Mouse (Mus musculus): ENCODE measurements around the gene Muc5b.
"Not testable (repeated sequence)": the region's sequence is repeated elsewhere in the genome, so short reads cannot be mapped to it uniquely, and the experiment has no call there.

Muc5b gene

DNA sequence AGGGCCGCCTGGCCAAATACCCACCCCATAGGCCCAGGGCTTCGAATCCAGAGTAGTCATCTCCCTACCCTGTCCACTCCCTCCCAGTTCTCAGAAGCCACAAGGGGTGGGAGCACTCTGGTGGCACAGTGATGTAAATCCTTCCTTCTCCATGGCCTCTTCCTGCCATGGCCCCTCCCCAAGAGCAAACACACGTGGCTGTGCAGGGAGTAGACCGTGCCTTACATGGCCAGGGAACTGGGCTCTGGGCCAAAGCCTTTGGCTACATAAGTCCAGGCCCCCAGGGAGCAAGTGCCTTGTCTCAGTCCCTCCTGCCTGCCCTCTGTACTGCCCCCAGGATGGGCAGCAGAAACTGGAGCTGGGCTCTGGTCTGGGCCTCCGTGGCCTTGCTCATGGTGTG lies at the start of gene Muc5b:
TSS of gene Muc5b (plus strand) at position 292 of the 400 bp plus-strand sequence.
- DNase-seq, result no peak

DNA sequence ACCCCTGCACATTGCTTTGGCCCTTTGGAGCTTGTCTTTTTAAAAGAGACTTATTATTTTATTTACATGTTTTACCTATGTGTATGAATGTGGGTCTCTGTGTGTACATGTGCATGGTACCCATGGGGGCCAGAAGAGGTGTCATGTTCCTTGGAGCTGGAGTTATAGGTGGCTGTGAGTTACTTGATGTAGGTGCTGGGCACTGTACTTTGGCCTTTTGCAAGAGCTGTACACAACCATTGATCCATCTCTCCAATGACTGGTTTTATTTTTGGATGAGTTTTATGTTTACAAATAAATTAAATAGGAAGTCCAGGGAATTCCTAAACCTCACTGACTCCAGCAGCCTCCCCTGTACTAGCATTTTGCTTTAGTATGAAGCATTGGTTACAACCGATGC lies 44.6 kb upstream of the Muc5b start:
- DNase-seq, result no peak

DNA sequence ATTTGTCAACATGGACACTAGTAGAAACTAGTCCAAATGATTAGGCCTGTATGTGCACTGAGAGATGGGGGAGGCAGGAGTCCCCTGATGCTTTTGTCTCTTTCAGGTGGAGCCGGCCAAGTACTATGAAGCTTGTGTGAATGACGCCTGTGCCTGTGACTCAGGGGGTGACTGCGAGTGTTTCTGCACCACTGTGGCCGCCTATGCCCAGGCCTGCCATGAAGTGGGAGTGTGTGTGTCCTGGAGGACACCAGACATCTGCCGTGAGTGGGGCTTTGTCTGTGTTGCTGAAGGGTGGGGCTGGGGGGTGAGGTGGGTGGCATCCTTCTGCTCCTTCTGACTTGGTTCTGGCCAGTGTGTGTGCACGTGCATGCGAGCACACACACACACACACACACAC lies 35.7 kb upstream of the Muc5b start:
- DNase-seq, result no peak

DNA sequence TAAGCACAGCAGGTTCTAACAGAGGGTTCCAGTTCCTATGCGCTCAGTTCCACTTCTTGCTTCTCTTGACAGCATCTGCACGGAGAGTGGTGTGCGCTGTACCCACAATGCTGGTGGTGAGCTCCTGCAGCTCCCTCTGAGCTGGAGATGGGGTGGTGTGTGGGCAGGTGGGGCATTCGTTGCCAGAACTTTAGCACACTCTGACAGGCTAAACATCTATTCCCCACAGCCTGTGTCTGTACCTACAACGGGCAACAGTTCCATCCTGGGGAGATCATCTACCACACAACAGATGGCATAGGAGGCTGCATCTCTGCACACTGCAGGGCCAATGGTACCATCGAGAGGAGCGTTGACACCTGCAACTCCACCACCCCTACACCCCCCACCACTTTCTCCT lies 33.5 kb upstream of the Muc5b start:
- DNase-seq, result no peak

DNA sequence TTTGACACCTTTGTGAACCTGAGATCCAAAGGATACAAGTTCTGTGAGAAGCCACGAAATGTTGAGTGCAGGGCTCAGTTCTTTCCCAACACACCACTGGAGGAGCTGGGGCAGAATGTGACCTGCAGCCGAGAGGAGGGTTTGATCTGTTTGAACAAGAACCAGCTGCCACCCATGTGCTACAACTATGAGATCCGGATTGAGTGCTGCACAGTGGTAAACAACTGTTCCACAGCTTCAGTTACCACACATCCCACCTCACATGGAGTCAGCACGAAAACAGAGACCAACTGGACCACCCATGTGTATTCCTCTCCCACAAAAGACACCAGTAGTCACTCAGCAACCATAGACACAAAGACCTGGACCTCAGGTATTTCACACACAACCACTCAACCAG lies 31.0 kb upstream of the Muc5b start:
- not testable (repeated sequence) for DNase-seq

DNA sequence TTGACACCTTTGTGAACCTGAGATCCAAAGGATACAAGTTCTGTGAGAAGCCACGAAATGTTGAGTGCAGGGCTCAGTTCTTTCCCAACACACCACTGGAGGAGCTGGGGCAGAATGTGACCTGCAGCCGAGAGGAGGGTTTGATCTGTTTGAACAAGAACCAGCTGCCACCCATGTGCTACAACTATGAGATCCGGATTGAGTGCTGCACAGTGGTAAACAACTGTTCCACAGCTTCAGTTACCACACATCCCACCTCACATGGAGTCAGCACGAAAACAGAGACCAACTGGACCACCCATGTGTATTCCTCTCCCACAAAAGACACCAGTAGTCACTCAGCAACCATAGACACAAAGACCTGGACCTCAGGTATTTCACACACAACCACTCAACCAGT lies 28.9 kb upstream of the Muc5b start:
- not testable (repeated sequence) for DNase-seq

DNA sequence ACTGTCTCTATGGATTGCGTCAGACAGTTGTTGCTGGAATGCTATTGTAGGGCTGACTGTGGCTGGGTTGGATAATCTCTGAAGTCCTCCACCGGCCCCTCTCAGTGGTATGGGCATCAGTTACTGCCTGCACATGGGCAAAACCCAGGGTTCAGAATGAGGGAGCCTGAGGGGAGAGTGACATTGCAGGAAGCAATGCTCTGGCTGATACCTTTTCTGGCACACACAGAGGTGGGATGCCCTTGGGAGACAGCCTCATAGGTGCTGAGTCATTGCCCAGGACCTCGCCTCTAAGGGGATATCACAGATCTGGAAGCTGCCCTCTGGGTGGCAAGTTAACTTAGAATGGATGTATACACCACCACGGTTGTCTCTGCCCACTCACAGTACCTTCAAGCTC lies 25.5 kb upstream of the Muc5b start:
- no peak for DNase-seq

DNA sequence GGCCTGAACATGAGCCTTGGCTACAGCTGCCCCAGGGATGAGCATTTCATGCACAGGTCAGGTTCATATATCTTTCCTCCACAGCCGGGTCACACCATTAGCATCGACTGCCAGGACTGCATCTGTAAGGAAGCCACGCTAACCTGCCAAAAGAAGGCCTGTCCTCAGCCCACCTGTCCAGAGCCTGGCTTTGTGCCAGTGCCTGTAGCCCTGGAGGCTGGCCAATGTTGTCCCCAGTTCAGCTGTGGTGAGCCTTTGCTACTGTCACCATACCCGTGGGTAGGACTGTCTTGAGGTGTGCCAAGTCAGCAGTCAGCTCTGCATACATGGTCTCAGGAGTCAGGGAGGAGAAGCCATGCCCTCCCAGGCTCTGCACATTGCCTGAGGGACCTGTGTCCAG lies 23.5 kb upstream of the Muc5b start:
- no peak for DNase-seq

DNA sequence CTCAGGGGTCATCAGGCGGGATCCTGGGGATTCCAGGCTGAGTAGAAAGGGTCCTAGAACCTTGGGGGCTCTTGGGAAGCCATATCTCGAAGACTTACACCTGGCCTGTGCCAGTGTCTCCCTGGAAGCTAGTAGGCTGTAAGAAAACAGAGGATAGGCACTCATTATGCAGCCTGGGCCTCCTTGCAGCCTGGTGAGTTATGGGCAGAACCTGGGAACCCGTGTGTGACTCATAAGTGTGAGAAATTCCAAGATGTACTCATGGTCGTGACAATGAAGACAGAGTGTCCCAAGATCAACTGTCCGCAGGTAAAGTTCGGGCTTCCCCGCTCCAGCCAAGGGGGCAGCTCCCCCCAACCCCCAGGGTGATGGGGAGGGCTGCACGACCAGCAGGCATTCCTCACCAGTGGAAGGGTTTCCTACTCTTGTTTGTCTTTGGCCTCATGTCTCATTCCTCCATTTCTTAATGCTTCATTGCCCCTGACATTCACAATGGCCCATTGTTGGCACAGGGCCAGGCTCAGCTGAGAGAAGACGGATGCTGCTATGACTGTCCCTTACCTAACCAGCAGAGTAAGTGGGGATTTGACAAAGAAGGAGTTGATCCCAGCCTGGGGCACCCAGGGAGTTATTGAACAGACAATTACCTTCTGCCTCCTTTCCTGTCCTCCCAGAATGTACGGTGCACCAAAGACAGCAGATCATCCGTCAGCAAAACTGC lies 21.4 kb upstream of the Muc5b start:
- no peak for DNase-seq

DNA sequence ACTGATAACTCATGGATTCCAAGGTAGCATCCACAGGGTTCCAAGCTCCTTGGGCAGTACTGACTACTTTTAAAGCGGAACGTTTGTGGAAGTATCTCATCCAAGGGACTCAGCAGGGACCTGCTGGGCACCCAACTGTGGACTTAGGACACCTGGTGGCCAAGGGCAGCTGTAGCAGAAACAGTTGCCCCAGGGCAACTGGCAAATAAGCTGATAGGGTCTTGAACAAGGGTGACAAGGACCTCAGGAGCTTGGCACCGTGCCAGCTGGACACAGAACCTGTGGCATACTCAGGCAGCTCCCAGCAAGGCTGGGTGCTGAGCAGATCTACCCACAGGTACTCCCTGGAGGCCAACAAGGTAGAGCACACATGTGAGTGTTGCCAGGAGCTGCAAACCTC lies 20.6 kb upstream of the Muc5b start:
- no peak for DNase-seq

DNA sequence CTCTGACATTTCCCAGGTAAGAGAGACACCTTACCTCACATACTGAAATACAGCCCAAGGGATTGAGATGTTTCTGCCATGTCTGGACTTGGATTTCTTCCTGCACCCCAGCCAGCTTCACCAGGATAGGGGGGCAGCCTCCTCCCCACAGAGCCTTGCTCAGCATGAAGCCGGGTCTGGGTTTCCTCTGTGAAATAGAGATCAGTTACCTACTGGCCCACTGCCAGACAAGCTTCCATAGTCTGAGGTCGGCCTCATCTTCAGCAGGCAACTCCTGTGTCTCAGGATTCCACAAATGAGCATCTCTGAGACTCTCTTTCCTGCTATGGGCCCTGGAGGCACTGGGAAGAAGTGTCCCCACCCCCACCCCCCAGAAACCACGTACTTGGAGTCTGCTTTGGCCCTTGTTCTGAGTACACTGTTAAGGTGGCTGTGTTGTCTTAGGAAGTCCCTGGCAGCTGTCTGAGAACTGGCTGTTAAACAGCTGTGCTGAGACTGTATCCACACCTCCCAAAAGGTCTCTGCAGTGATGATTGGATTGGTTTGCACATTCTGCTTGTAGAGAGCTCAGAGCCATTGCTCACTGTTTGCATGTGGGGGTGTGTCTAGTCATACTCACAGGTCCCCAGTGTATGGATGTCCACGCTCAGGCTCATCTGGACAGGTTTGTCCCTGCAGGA lies 16.1 kb upstream of the Muc5b start:
- no peak for DNase-seq

DNA sequence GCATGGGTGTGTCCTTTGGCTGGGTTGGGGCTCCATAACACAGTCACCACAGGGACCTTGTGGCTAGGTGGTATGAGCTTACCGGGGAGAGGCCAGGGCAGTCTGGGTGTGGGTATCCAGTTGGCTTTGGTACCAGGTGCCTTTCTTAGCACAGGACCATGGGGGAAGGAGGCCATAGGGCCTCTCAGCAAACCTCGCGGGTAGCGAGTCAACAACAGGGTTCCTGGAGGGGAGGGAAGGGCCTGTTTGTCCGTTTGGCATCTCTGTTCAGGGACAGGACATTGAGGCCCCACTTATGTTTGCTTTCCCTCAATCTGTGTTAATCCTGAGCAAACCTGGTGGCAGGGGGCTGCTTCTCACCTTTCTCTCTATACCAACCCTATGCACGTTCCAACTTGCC lies 15.2 kb upstream of the Muc5b start:
- DNase-seq, result no peak

DNA sequence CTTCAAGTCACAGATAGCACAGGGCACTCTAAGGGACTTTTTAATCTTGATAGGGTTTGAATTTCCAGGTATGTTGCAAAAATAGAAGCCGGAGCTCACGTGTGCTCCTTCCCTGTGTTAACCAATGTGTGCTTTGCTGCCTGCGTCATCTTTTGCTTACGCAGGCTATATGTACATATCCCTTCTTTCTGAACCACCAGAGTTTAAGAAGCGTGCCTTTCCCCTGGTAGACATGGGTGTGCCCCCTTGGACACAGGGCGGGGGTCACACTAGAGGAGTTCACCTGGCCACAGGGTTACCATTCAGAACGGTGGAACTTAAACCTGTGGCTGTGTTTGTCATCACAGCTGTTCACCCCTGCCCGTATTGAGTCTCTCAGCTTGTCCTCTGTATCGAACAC lies 14.5 kb upstream of the Muc5b start:
- DNase-seq, result no peak

DNA sequence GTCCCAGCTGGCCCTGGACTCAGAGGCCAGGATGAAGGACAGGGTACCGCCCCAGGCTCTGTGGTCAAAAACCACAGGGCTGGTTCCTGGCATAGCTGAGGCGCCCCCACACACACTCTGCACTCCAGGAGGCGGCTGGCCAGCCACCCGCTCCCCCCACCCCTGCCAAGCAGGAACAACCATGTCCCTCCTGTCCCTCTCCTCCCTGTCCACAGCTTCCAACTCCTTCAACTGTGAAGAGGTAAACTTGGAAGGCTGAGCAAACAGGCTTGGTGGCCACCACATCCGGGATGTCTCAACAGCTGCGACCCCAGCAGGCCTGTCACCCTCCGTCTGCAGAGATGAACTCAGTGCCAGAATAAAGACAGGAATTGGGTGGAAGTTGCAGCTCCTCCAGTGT lies 2.9 kb upstream of the Muc5b start:
- DNase-seq, result peak; percentile 42

DNA sequence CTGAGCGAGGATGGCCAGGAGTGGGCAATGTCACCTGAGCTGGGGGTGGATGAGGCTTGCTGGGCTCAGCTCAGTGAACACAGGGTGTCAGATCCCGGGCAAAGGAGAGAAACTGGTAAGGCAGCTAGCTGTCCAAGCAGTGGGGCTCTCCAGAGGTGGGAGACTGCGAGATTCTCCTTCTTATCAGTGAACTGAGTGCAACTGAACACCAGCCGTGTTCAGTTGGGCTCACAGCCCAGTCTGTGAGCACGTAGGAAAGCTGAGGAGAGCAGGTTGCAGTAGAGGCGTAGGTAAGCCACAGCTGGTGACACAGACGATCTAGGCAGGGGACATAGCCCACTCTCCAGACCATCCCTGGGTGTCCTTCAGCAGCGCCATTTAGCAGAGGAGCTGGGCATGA lies 2.4 kb upstream of the Muc5b start:
- peak; percentile 13 for DNase-seq

DNA sequence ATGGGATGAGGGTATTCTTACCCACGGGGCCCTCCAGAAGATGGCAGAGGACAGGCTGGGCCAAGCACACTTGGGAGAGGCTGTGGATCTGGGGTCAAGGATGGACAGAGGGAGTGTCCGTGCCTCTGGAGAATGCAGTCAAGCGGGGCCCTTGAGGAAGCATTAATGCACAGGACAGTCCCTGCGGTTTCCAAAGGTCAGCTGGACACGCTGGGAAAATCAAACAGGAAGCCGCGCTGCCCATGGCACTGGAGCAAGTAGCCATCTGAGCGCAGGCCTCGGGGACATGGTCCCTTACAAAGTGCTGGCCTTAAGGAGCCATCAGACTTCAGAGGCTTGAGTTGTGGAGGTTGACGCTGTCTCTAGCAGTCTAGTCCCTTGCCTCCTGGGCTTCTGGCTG lies 1.5 kb downstream of the Muc5b start:
- DNase-seq, result no peak

DNA sequence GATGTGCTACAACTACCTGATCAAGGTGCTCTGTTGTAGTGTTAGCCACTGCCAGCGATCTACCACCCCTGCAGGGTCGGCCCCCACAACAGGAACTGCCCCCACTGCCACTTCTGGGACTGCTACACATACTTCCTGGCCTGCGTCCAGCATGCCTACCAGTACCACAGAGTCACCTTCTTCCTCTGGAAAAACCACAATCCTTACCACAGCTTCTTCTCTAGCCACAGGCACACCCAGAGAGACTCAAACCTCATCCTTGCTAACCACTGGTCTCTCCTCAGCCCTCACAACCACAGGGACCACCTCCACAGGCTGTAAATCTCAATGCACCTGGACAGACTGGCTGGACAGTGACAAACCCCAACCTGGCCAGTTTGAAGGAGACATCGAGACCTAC lies 22.2 kb downstream of the Muc5b start:
- DNase-seq, result no peak

DNA sequence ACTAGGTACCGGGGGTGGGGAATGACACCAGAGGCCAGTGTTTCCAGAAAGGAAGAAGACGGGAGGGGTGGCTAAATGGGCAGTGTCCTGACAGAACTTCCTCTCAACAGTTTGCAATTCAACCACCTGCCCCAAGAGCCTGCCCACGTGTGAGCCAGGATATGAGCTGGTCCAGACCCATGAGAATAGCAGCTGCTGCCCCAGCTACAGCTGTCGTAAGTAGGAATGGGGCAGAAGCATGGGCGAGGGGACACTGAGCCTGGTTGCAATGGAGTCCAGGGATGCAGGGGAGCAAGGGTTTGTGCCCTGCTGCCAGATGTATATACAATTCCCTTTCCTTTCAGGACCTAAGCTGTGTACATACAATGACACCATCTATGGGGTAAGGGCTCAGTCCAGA lies 30.8 kb downstream of the Muc5b start:
- no peak for DNase-seq

DNA sequence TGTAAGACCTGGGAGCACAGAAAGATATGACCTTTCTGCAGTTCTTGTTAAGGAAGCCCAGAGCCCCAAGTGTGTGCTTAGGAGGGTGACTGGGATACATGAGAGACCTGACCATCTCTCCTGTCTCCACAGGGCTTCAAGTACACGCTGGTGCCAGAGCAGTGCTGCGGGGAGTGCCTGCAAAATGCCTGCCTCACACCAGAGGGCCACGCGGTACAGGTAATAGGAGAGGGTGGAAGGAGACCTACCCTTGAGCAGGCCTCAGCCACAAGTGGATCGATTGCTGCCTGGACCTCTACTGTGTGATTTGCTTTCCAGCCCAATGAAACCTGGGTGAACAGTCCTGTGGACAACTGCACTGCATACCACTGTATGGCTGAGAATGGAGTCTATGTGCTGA lies 31.7 kb downstream of the Muc5b start:
- DNase-seq, result peak; percentile 40

DNA sequence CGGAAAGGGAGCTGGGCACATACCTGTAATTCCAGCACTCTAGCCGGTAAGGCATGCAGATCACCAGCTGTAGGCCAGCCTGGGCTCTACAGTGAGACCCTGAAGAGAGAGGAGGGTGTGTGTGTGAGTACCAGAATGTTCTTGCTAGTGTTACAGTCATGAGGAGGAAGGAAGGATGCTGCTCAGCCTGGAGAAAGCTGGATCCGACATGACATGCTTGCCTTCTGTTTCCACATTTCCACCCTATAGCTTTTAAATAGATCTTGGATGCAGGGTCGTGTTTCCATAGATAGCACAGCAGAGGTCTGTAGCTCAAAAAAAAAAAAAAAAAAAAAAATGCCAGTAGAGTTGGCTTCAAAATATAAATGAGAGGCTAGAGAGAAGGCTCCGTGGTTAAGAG lies 36.0 kb downstream of the Muc5b start:
- DNase-seq, result no peak

DNA sequence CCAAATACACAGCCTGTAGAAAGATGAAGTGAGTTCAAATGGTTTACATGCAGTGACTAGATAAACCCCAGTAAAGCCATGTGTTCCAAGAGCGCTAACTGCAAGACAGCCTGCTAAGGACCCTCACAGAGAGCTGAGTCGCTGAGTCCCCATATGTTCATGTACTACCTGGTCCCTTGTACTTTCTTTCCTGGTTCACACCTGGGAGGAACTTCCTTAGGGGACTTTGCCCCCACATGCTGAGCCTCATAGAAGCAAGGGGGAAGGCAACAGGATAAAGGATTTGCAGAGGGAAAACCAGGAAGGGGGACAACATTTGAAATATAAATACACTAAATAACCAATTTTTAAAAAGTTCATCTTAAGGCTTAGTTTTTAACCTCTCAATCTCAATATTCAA lies 39.9 kb downstream of the Muc5b start:
- DNase-seq, result no peak

DNA sequence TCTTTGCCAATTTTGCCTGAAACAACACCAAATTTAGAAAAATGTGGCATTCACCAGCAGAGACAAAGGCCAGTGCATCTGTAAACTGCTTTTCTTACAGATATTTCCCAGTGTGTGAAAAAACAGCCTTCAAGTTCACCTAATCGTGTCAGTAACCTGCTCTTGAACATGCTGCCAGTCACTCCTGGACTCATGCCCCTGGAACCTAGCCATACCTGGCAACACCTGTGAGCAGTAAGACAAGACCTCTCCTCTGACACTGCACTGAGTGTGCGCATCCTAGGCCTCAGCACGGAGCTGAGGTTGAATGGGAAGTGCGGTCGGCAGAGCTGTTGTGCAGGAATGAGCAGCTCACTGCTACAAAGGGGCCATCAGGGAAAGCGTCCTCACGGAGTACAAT lies 53.3 kb downstream of the Muc5b start:
- no peak for DNase-seq

DNA sequence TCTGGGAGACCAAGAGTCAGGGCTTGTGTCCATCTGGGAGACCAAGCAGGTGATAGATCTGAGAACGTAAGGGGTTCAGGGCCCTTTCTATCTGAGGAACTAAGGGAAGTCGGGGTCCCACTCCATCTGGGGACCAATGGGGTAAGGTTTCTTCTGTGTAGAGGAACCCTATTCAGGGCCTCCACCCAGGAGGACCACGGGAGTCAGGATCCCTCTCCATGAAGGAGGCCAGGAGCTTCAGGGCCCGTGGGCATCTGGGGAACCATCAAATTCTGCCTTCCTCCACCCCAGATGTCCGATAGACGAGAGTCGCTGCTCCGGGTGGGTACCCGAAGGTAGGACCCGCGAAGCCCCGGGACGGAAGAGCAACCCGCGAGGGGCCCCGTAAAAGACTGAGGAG lies 63.0 kb downstream of the Muc5b start:
- DNase-seq, result no peak

DNA sequence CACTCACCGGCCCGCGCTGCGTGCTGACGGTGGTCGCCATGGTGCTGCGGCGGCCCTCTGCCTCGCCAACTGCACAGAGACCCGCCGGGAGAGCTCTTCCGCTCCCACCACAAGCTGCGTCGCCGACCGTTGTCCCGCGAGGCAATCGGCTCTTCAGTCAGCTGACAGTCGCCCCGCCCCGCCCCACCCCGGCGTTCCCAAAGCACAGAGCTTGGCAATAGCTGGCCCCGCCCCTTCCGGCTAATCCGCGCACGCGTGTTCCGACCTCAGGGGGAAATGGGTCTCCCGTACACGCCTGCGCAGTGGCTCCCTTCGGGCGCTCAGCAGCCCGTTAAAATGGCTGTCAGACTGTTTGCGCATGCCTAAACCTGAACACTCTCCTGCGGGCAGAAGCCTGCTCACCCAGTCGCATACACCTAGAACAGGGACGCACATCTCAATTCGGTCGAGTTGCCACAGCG lies 63.4 kb downstream of the Muc5b start:
- peak; percentile 100 for DNase-seq

DNA sequence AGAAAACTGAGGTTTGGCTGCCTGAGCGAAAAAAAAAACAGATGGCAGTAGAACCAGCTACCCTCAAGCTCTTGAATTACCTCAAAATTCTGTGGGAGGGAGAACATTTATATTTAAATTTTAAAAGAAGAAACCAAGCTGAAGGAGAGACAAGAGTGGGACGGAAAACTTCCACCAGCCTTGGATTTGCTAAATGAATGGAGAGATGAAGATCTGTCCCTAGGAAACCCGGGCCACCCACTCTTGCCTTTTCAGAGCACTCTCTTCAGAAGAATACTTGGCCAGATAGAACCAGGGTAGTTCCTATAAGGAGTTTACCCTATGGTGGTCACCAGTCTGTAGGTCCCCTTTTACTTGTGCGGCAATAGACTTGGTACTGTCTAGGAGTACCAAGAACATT lies 63.9 kb downstream of the Muc5b start:
- DNase-seq, result no peak
